Mouse (Mus musculus) layer of hippocampus, postnatal 10 days (tissue): ENCODE measurements around the gene Mtf1. TPM values are rescaled to one million over a fixed set of nuclear protein-coding genes. Genes with fewer than 3 reads are reported as not detected.
A peak's percentile ranks its signal among the peaks of the same experiment; 100 is the strongest.

Experiments used
- DNase-seq, 2 experiments: peaks; one replicate each; pipeline ENCODE4 v3.0.0; 2021; ENCODE audit warnings: low spot score in 2 of 2
- long read RNA-seq: library from polyadenylated mRNA; stranded (forward); transcript quantifications from one replicate; pipeline ENCODE4 v2.0.0, GENCODE M21; 2023
- total RNA-seq, 2 experiments: library from RNA; stranded (reverse); gene quantifications; 2 replicates each; pipeline ENCODE4 v1.2.3; 2021

The Mtf1 gene
- total RNA-seq: 10 to 100 TPM; 20.6 to 24.1 TPM
- long read RNA-seq, full-length matches to known transcripts: 4 of 18 reads
- long read RNA-seq, partial matches to known transcripts: 3 of 18 reads
- long read RNA-seq, other reads (novel, unspliced or antisense): 11 of 18 reads

DNA sequence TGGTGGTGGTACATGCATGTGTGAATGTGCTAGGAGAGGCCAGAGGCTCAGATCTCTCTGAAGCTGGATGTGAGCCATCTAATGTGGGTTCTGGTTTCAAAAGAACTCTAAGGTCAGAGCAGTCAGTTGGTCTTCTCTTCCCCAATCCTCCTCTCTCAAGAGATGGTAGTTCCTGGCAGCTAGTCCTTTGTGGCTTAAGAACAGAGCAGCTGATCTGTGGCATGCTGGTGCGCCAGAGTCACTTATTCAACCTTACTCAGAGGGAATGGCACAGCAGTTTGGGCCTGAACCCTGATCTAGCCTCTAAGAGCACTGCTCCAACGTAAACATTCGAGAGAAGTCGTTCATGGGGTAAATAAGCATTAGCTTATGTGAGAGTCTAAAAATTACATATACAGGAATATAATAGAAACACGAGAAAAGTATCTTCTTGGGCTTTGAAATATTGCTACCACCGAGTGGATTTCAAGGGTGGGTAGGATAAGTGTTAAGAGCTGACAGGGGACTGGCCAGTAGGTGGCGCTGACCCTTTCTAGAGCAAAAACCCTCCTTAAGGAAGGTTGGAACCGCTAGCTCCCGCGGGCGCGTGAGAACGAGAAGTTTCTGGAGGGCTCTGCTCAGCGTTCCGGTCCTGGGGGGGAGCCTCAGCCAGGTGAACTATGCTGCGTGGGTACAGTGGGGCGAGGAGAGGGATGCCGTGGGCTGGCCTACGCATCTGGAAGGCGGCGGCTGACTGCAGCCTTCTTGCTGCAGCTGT, at the start of gene Mtf1:
Gene Mtf1, plus strand, starts transcription at position 553 of the 757 bp plus-strand sequence.
- DNase-seq: peak; percentile 93 to 94

DNA sequence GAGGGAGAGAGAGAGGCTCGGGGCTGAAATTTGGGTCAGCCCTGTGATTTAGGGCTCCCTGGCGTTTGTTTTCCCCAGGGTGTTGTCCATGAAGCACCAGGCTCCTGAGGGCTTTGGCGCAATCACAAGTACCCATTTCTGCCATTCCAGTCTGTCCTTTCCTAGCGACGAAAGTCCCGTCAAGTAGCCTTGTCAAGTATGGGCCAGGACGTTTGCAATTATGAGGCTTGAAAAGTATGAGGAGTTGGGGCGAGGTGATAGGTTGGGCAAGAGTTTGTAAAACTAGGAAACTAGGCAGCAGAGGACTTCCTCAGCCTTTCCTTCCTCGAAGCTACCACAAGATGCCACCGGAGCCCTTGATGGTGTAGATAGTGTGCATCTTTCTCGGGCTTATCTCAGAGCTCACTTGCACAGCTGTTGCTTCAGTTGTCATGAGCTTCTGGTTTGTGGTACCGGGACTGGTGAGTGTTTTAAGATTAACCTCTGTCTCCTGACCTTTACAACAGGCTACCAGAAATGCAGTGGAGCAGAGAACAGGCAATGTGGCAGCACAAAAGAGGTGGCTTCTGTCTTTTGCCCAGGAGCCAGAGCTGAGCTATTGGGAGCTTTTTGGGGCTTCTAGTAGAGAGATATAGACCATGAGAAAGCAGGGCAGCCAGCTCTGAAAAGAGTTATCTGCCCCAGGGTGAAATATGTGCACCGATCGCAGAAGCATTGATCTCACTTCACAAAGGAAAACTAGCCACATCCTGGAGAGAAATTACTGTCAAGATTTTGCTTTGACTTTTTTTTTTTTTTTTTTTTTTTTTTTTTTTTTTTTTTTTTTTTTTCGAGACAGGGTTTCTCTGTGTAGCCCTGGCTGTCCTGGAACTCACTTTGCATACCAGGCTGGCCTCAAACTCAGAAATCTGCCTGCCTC, 49.4 kb upstream of the Mtf1 start:
- no peak for DNase-seq

DNA sequence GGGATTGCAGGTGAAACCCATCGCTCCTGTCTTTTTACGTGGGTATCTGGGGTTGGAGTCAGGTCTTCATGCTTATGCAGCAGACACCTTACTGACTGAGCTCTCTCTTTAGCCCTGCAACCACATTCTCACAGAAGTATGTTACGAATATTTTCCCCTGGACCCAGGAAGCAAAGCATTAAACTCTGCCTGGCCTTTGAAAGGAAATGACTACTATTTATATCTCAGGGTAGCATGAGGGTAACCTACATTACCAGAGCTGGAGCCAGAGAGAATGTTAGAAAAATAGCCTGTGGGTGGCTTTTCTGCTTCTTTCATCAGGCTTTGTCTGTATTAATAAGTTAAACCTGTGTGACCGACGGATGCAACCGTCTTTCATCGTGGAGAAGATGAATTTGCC, 46.4 kb upstream of the Mtf1 start:
- DNase-seq: no peak

DNA sequence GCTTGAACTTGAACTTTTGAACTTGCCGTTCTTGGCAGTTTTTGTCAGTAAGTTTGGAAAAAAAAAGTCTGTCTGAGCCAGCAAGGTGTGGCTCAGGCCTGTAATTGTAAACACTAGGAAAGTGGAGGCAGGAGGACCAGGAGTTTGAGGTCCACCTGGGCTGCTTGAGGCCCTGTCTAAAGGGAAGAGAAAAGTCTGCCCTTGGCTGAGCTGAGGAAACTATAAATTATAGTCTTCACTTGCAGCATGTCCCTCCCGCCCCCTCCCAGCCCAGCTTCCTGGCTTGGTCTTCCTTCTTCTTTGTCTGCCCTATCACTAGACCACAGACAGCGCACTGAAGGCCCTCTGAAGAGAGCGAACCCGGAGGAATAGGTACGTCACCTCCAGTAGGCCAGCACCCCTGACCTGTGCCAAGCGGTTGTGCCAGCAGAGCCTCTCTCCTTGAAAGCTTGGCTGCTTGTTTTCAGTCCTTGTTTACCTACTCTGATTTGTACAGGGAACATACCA, 42.5 kb upstream of the Mtf1 start:
- DNase-seq: no peak

- no peak for DNase-seq
Observed at GRCm38 (mm10) chr4:124761201-124761600, 40.7 kb upstream of the Mtf1 start.

DNA sequence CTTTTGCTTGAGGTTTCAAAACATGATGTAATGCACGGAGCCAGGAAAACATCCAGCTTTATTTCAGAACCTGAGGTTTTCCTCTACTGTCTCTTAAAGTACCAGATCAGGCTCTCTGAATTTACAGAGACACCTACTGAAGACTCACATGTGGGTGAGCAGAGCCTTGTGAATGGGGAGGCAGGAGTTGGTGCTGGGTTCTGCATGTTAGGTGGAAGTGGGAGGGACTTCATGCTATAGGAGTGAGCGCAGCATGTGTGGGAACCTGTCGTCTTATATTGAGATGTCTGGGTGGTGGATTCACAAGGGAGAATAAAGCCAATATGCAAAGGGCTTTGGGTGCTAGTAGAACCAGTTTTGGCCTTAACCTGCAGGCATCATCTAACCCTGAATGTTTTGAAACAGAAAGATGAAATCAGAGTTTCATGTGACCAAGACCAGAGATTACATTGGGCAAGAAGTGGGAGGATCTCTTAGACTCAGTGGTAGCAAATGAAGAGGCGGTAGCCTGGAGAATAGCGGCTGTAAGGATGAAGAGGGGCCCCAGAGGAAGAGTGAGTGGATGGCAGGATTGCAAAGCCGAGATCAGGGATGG, 38.9 kb upstream of the Mtf1 start:
- no peak for DNase-seq

GRCm38 (mm10) chr4:124765802-124766565, 35.9 kb upstream of the Mtf1 start:
- no peak for DNase-seq

DNA sequence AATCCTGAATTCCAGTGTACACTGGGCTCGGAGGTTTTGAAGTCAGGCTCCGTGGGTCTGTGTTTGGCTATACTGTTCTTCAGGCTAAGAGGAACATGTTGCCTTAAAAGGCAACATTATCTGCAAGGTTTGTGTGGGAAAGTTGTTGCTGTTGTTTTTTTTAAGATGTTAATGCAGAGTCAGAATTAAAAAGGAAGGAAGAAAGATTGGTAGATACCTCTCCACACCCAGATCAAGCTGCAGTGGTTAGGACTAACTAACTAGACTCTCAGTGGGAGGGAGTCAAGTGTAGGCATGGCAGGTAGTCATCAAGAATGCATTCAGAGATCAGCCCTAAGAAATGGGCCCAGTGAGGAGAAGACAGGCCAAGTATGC, 35.4 kb upstream of the Mtf1 start:
- no peak for DNase-seq

GRCm38 (mm10) chr4:124768963-124769591, 32.8 kb upstream of the Mtf1 start:
- no peak for DNase-seq

- no peak for DNase-seq
Observed at GRCm38 (mm10) chr4:124770624-124771023, 31.3 kb upstream of the Mtf1 start.

DNA sequence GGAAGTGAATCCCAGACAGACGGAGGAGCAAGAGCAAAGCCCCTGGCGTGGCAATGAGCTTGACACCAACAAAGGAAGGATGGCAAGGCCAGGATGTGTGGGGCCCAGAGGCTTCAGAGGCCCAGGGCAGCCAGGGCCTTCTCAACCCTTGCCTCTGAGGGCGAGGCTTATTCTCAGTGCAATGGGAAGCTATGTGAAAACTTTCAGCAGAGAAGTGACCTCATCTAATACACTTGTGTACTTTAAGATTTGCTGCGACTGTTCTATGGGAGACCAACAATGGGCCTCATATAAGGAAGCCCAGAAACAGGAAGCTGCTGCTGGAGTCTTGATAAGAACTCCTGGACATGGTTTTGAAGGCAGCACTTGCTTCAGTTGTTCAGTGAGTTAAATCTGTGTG, 29.8 kb upstream of the Mtf1 start:
- no peak for DNase-seq

DNA sequence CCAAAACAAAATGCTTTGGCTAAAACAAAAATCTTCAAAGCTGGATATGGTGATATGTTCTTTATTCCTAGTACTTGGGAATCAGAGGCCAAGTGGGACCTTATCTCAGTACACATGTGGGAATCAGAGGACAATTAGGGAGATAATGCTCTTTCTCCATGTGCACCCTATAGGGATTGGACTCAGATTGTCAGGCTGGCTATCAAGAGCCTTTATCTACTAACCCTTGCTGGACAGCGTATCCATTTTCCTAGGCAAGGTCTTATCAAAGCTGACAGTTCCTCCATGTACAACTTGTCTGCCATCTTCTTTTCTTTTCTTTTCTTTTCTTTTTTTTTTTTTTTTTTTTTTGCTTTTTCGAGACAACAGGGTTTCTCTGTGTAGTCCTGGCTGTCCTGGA, 28.5 kb upstream of the Mtf1 start:
- no peak for DNase-seq

GRCm38 (mm10) chr4:124773995-124774394, 27.9 kb upstream of the Mtf1 start:
- DNase-seq: no peak

DNA sequence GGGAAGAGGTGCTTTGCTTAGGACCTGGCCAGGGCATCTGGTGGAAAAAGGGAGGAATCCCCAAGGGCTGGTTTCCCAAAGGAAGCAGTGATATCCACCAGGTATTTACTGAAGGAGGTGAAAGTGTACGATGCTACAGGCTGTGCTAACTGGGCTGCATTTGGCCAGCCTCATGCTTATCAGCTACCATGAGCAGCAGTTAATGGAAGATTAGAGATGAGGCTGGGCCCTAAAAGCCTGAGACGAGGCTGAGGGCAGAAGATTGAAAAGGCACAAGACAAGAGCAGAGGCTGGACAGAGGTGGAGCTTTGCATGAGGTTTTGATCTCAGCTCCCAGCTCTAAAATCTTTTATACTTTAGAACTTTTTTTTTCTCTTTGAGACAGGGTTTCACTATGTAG, 27.5 kb upstream of the Mtf1 start:
- no peak for DNase-seq

DNA sequence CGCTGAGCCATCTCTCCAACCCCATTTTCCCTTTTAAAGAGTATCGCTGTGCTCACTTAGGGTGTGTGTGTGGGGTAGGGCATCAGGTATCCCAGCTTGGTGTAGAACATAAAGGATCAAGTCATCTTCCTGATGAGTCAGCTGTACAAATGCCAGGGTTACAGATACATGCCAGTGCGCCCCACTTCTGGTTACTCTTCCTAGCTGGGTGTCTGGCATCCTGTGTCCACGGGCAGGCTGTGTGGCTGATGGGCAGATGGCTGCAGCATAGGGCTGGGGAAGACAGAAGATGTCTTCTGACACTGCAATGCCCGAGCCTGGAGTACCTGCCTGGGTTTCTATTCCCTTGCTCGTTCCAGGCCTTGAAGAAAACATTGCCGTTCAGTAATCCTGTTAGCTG, 20.5 kb upstream of the Mtf1 start:
- DNase-seq: no peak

DNA sequence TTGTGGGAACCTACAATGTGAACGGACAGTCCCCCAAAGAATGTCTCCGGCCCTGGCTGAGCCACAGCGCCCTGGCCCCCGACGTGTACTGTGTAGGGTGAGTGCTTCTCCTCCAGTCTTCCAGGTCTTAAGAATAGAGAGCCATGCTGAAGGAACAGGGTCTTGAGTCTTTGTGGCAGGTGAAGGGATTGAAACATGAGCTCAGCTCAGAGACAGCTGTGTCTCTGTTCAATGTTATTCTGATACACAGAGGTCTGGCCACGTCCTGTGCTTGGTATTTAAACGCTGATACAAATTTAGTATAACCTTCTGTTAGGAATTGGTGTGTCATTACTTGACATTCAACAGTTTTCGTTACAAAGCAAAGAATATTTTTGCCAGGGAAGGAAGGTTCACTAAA, 19.5 kb upstream of the Mtf1 start:
- DNase-seq: no peak

DNA sequence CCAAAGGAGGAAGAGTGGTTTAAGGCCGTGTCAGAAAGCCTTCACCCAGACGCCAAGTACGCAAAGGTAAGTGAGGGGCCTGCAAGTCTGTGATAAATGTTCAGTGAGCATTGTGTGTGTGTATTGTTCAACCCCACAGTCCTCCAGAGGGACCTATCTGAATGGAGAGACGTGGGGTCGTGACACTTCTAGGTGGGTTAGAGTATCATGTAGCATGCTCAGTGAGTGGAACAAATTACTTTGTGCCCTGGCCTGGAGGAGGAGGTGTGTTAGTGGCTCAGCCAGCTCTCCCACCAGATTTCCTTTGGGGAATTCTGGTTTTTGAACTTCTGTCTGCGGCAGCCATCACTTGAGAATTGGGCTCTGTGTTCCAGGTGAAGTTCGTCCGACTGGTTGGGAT, 18.0 kb upstream of the Mtf1 start:
- DNase-seq: no peak

- DNase-seq: no peak
Observed at GRCm38 (mm10) chr4:124790013-124790412, 11.9 kb upstream of the Mtf1 start.

GRCm38 (mm10) chr4:124792114-124792513, 9.8 kb upstream of the Mtf1 start:
- no peak for DNase-seq

- no peak for DNase-seq
Observed at GRCm38 (mm10) chr4:124796141-124796540, 5.8 kb upstream of the Mtf1 start.
